7 mouse cellular contexts compared by ENCODE assay signal in genomic region chr16:34440994-34441414, GRCm38 (mm10).
DNase-seq lines count a peak whose midpoint lies in the region; ATAC-seq and TF ChIP-seq lines count a peak whose summit lies in the region.

No protein-coding gene starts in this region.

- WGBS in hindbrain, embryonic 16.5 days: 19% methylated on average over 4 of the region's 4 CpGs
- WGBS in limb, embryonic 14.5 days: 23% methylated on average over 4 of the region's 4 CpGs
- 30% methylated on average over 4 of the region's 4 CpGs for WGBS in neural tube, embryonic 13.5 days

- no peaks in the 10 kb centered on the region for H3K27me3 ChIP-seq in hindbrain, embryonic 16.5 days (replicated peaks; ENCODE audit: control insufficient read depth, insufficient read depth, low read length)
- H3K27me3 ChIP-seq in limb, embryonic 14.5 days (ENCODE audit: control insufficient read depth, insufficient read depth, low read length): no peaks in the 10 kb centered on the region
- H3K27me3 ChIP-seq in neural tube, embryonic 13.5 days: no peaks in the 10 kb centered on the region

- H3K9ac ChIP-seq in hindbrain, embryonic 16.5 days (ENCODE audit: low read depth, low read length): no peak overlapping the region
- H3K9ac ChIP-seq in limb, embryonic 14.5 days (ENCODE audit: low read depth, low read length, severe bottlenecking): no peak overlapping the region
- H3K9ac ChIP-seq in neural tube, embryonic 13.5 days: no peak overlapping the region; the same call in 1 of the 2 replicates

- H3K4me1 ChIP-seq in hindbrain, embryonic 16.5 days (ENCODE audit: control insufficient read depth, insufficient read depth, low read depth, low read length): peaks cover 18% of the 10 kb centered on the region
- peaks cover 30% of the 10 kb centered on the region for H3K4me1 ChIP-seq in limb, embryonic 14.5 days (ENCODE audit: control insufficient read depth, insufficient read depth, low read length)
- peaks cover 67% of the 10 kb centered on the region for H3K4me1 ChIP-seq in neural tube, embryonic 13.5 days (replicated peaks)

- DNase-seq in adrenal gland, adult 2 months: peak; percentile 73
- DNase-seq in cerebellum, adult 9-11 months: peak; percentile 9
- peak; percentile 81 for DNase-seq in gastrocnemius, postnatal 25 days
- peak; percentile 85 for DNase-seq in limb, embryonic 14.5 days (ENCODE audit: low spot score)

- no peaks in the 10 kb centered on the region for H3K36me3 ChIP-seq in hindbrain, embryonic 16.5 days (ENCODE audit: control insufficient read depth, insufficient read depth, low read length)
- H3K36me3 ChIP-seq in limb, embryonic 14.5 days (ENCODE audit: control insufficient read depth, insufficient read depth, low read length): no peaks in the 10 kb centered on the region
- no peaks in the 10 kb centered on the region for H3K36me3 ChIP-seq in neural tube, embryonic 13.5 days

- ATAC-seq in hindbrain, embryonic 16.5 days: peak; percentile 87
- ATAC-seq in limb, embryonic 14.5 days (ENCODE audit: low FRiP score, low read depth): peak; percentile 91
- peak; percentile 78 for ATAC-seq in neural tube, embryonic 13.5 days (ENCODE audit: low read depth)
- ATAC-seq in inflammation-experienced regulatory T-cells, adult 6 months: no peak

- H3K4me3 ChIP-seq in hindbrain, embryonic 16.5 days (ENCODE audit: low read length): no peak overlapping the region
- no peak overlapping the region for H3K4me3 ChIP-seq in limb, embryonic 14.5 days (replicated peaks; ENCODE audit: low read length)
- no peak overlapping the region for H3K4me3 ChIP-seq in neural tube, embryonic 13.5 days

- H3K27ac ChIP-seq in hindbrain, embryonic 16.5 days (ENCODE audit: low read depth, low read length): peak overlapping the region; percentile 77
- H3K27ac ChIP-seq in limb, embryonic 14.5 days (replicated peaks; ENCODE audit: low read depth, low read length): peak overlapping the region; percentile 28; the same call in 1 of the 2 replicates
- peak overlapping the region; percentile 81 for H3K27ac ChIP-seq in neural tube, embryonic 13.5 days (replicated peaks)

- no peaks in the 10 kb centered on the region for H3K9me3 ChIP-seq in hindbrain, embryonic 16.5 days (ENCODE audit: control insufficient read depth, low read length)
- H3K9me3 ChIP-seq in limb, embryonic 14.5 days (ENCODE audit: control insufficient read depth, low read length): no peaks in the 10 kb centered on the region
- no peaks in the 10 kb centered on the region for H3K9me3 ChIP-seq in neural tube, embryonic 13.5 days

- TF ChIP-seq POLR2A in limb, embryonic 14.5 days (IDR thresholded peaks at IDR 0.05; ENCODE audit: borderline replicate concordance, extremely low read depth, insufficient read depth, insufficient read length): no peak

- H3K4me2 ChIP-seq in hindbrain, embryonic 16.5 days (ENCODE audit: low read length): no peak overlapping the region
- H3K4me2 ChIP-seq in limb, embryonic 14.5 days (replicated peaks; ENCODE audit: low read depth, low read length, severe bottlenecking): no peak overlapping the region
- no peak overlapping the region for H3K4me2 ChIP-seq in neural tube, embryonic 13.5 days

Comparison
In these comparisons a context has a peak if more than half of its experiments do, and no peak if none do; other contexts are left out.
1. DNase-seq: peak in every context shown above with its lines; median percentile 85 in limb, embryonic 14.5 days; 81 in gastrocnemius, postnatal 25 days; 73 in adrenal gland, adult 2 months; 9 in cerebellum, adult 9-11 months.
2. H3K27ac ChIP-seq: peak in every context shown above with its lines; median percentile 81 in neural tube, embryonic 13.5 days; 77 in hindbrain, embryonic 16.5 days; 28 in limb, embryonic 14.5 days.